Comparison of ENCODE assay signal across 8 mouse cellular contexts in genomic region chr6:133960713-133961112, GRCm38 (mm10).
DNase-seq lines count a peak whose midpoint lies in the region; ATAC-seq and TF ChIP-seq lines count a peak whose summit lies in the region.

No protein-coding gene starts in this region.

- H3K4me3 ChIP-seq in limb, embryonic 13.5 days: no peak overlapping the region
- H3K4me3 ChIP-seq in thymus, adult 2 months (ENCODE audit: control insufficient read depth, insufficient read depth, low read length): no peak overlapping the region

- no peaks in the 10 kb centered on the region for H3K4me1 ChIP-seq in limb, embryonic 13.5 days
- no peaks in the 10 kb centered on the region for H3K4me1 ChIP-seq in thymus, adult 2 months (replicated peaks; ENCODE audit: control insufficient read depth, insufficient read depth, low read length)

- no peak for TF ChIP-seq CTCF in thymus, adult 2 months (IDR thresholded peaks at IDR 0.05; ENCODE audit: borderline replicate concordance, control insufficient read depth, extremely low read depth, insufficient read depth, low read length, poor library complexity)

- H3K27ac ChIP-seq in limb, embryonic 13.5 days: no peak overlapping the region
- H3K27ac ChIP-seq in thymus, adult 2 months (ENCODE audit: control insufficient read depth, insufficient read depth, low read length): no peak overlapping the region

- DNase-seq in A20 (ENCODE audit: low read depth, low spot score) (peak; percentile 86), R1 (ENCODE audit: low read depth, low spot score) (peak; percentile 70)
- peak; percentile 56 to 77 for DNase-seq in cerebellum, postnatal 36 days
- peak; percentile 10 for DNase-seq in gastrocnemius, postnatal 25 days
- DNase-seq in kidney, adult 9 months: peak; percentile 88
- peak; percentile 78 for DNase-seq in thymus, adult 2 months

- ATAC-seq in limb, embryonic 13.5 days (ENCODE audit: low FRiP score, low read depth): peak; percentile 48; the same call in 1 of the 2 replicates
- ATAC-seq in neutrophil, adult 5-6 weeks (ENCODE audit: extremely low read depth, insufficient number of reproducible peaks, low FRiP score, poor library complexity, severe bottlenecking): peak; percentile 97

- H3K9me3 ChIP-seq in limb, embryonic 13.5 days: no peaks in the 10 kb centered on the region

- whole genome bisulfite sequencing in limb, embryonic 13.5 days: 22% methylated on average over 7 of the region's 7 CpGs
- 26% methylated on average over 7 of the region's 7 CpGs for WGBS in thymus, adult 2 months

- no peak for TF ChIP-seq POLR2A in thymus, adult 2 months (IDR thresholded peaks at IDR 0.05; ENCODE audit: control insufficient read depth, extremely low read depth, insufficient read depth, low read length, poor library complexity)

- no peaks in the 10 kb centered on the region for H3K36me3 ChIP-seq in limb, embryonic 13.5 days
- no peaks in the 10 kb centered on the region for H3K36me3 ChIP-seq in thymus, adult 2 months (ENCODE audit: control insufficient read depth, insufficient read depth, low read length)

- H3K9ac ChIP-seq in limb, embryonic 13.5 days: no peak overlapping the region

- H3K4me2 ChIP-seq in limb, embryonic 13.5 days (replicated peaks): no peak overlapping the region

- H3K27me3 ChIP-seq in limb, embryonic 13.5 days: no peaks in the 10 kb centered on the region
- no peaks in the 10 kb centered on the region for H3K27me3 ChIP-seq in thymus, adult 2 months (ENCODE audit: control insufficient read depth, insufficient read depth, low read length)

Comparison
In these comparisons a context has a peak if more than half of its experiments do, and no peak if none do; other contexts are left out.
1. DNase-seq: peak in every context shown above with its lines; median percentile 88 in kidney, adult 9 months; 86 in A20; 78 in thymus, adult 2 months; 70 in R1; 66 in cerebellum, postnatal 36 days; 10 in gastrocnemius, postnatal 25 days.